Mouse (Mus musculus): Measurements from ENCODE around the gene Ctbs. TPM values are rescaled to one million over a fixed set of nuclear protein-coding genes. Genes with fewer than 3 reads are reported as not detected.

The Ctbs gene
- total and polyA plus RNA-seq, 2 experiments, result 2.5 to 20.0 TPM

DNA sequence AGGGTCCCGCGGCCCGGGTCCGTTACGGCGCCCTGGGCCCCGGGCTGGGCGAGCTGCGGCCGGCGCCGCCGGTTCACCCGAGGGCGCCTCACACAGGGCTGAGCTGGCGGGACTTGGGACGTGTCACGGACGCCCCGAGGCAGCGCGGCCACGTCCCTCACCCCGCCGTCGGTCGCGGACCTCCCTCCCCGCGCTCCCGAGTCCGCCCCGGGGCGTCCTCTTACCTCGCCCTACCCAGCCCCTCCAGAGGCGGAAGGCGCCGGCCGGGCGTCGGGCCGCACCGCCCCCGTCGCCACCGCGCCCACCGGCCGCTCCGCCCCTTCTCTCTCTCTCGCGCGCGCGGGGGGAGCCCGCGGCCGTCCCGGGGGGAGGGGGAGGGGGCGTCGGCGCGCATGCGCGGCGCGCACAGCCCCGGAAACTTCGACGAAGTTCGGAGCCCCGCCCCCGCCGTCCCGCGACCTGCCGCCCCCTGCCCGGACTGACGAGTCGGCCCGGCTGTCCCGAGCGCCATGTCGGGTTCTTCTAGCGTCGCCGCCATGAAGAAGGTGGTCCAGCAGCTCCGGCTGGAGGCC is 49.9 kb downstream of the Ctbs start, which contains the start of the genes Spata1 and Gng5:
Gene Spata1 (minus strand): TSS at position 323 of the 572 bp plus-strand sequence.
Gene Gng5 (plus strand): TSS at position 377 of the 572 bp plus-strand sequence.
- peak; percentile 70 for DNase-seq (ENCODE audit: extremely low read depth, low read depth, low spot score)
- Histone ChIP-seq H3K4me1 (ENCODE audit: control insufficient read depth, insufficient read depth, low read length) (peaks cover 21% of the 10 kb centered on the region), H3K4me3 (ENCODE audit: insufficient read depth, low read depth, low read length) (peak within 1 kb of the TSS; percentile 100), H3K27me3 (ENCODE audit: control insufficient read depth, insufficient read depth, low read length) (no peaks in the 10 kb centered on the region), H3K27ac (replicated peaks; ENCODE audit: insufficient read depth, low read depth, low read length) (peak within 1 kb of the TSS; percentile 100), H3K79me2 (ENCODE audit: control insufficient read depth, insufficient read depth, low read length) (peaks cover 19% of the 10 kb centered on the region; the same call in 1 of the 2 replicates), H3K9ac (ENCODE audit: low read depth, low read length) (peak within 1 kb of the TSS; percentile 100), H3K36me3 (ENCODE audit: control insufficient read depth, insufficient read depth, low read length) (peaks cover 10% of the 10 kb centered on the region)
- WGBS, result under 1% methylated on average over 49 of the region's 88 CpGs
- TF ChIP-seq POLR2A (IDR thresholded peaks at IDR 0.05; ENCODE audit: extremely low read depth, insufficient read depth, low read length), result peak; percentile 84
- no peak for TF ChIP-seq CTCF (IDR thresholded peaks at IDR 0.05; ENCODE audit: low read depth, low read length)

GRCm38 (mm10) chr3:146500003-146500809 is 50.6 kb downstream of the Ctbs start:
- peaks cover 21% of the 10 kb centered on the region for H3K4me1 ChIP-seq (ENCODE audit: control insufficient read depth, insufficient read depth, low read length)
- TF ChIP-seq POLR2A (IDR thresholded peaks at IDR 0.05; ENCODE audit: extremely low read depth, insufficient read depth, low read length) (peak; percentile 46; the same call in 1 of the 2 replicates), CTCF (IDR thresholded peaks at IDR 0.05; ENCODE audit: low read depth, low read length) (no peak)
- H3K79me2 ChIP-seq (ENCODE audit: control insufficient read depth, insufficient read depth, low read length), result peaks cover 19% of the 10 kb centered on the region; the same call in 1 of the 2 replicates
- H3K36me3 ChIP-seq (ENCODE audit: control insufficient read depth, insufficient read depth, low read length), result peaks cover 12% of the 10 kb centered on the region
- peak overlapping the region; percentile 100 for H3K4me3 ChIP-seq (ENCODE audit: insufficient read depth, low read depth, low read length)
- H3K9ac ChIP-seq (ENCODE audit: low read depth, low read length), result peak overlapping the region; percentile 84
- under 1% methylated on average over 57 of the region's 57 CpGs for WGBS
- H3K27ac ChIP-seq (replicated peaks; ENCODE audit: insufficient read depth, low read depth, low read length), result peak overlapping the region; percentile 96
- H3K27me3 ChIP-seq (ENCODE audit: control insufficient read depth, insufficient read depth, low read length), result no peaks in the 10 kb centered on the region
- peak; percentile 77 for DNase-seq (ENCODE audit: extremely low read depth, low read depth, low spot score)

GRCm38 (mm10) chr3:146500810-146501201 is 51.2 kb downstream of the Ctbs start:
- H3K27me3 ChIP-seq (ENCODE audit: control insufficient read depth, insufficient read depth, low read length), result no peaks in the 10 kb centered on the region
- H3K36me3 ChIP-seq (ENCODE audit: control insufficient read depth, insufficient read depth, low read length), result peaks cover 17% of the 10 kb centered on the region
- peaks cover 19% of the 10 kb centered on the region; the same call in 1 of the 2 replicates for H3K79me2 ChIP-seq (ENCODE audit: control insufficient read depth, insufficient read depth, low read length)
- 7% methylated on average over 5 of the region's 5 CpGs for WGBS
- peaks cover 21% of the 10 kb centered on the region for H3K4me1 ChIP-seq (ENCODE audit: control insufficient read depth, insufficient read depth, low read length)
- TF ChIP-seq POLR2A (IDR thresholded peaks at IDR 0.05; ENCODE audit: extremely low read depth, insufficient read depth, low read length), result no peak
- no peak for TF ChIP-seq CTCF (IDR thresholded peaks at IDR 0.05; ENCODE audit: low read depth, low read length)
- peak overlapping the region; percentile 96 for H3K27ac ChIP-seq (replicated peaks; ENCODE audit: insufficient read depth, low read depth, low read length)
- peak overlapping the region; percentile 100 for H3K4me3 ChIP-seq (ENCODE audit: insufficient read depth, low read depth, low read length)
- DNase-seq (ENCODE audit: extremely low read depth, low read depth, low spot score), result no peak
- peak overlapping the region; percentile 42 for H3K9ac ChIP-seq (ENCODE audit: low read depth, low read length)

DNA sequence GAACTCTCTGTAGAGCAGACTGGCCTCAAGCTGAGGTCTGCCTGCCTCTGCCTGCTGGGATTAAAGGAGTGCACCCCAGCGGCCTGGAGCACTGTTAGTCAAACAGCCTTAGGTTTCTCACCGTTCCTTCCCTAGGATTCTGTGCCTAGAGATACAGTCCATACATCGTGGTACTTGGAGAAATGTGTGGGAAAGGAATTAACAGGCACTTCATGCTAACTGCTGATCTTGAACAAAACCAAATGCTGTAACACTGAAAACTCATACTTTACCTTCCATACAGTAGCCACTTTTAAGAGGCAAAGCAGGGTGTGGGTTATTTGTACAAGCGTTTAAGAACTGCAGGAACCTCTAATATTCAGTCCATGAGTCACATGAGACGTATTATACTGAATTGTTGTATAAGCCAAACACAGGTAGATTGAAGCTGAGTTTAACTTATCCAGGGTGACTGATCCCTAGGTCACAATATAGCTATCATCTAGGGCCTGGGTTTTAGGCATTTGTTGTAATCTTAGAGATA is 52.1 kb downstream of the Ctbs start:
- H3K36me3 ChIP-seq (ENCODE audit: control insufficient read depth, insufficient read depth, low read length), result peaks cover 24% of the 10 kb centered on the region
- peaks cover 19% of the 10 kb centered on the region; the same call in 1 of the 2 replicates for H3K79me2 ChIP-seq (ENCODE audit: control insufficient read depth, insufficient read depth, low read length)
- H3K27ac ChIP-seq (replicated peaks; ENCODE audit: insufficient read depth, low read depth, low read length), result no peak overlapping the region
- peak overlapping the region; percentile 27 for H3K9ac ChIP-seq (ENCODE audit: low read depth, low read length)
- H3K4me3 ChIP-seq (ENCODE audit: insufficient read depth, low read depth, low read length), result no peak overlapping the region
- no peaks in the 10 kb centered on the region for H3K27me3 ChIP-seq (ENCODE audit: control insufficient read depth, insufficient read depth, low read length)
- TF ChIP-seq POLR2A (IDR thresholded peaks at IDR 0.05; ENCODE audit: extremely low read depth, insufficient read depth, low read length) (no peak), CTCF (IDR thresholded peaks at IDR 0.05; ENCODE audit: low read depth, low read length) (no peak)
- WGBS, result 14% methylated on average over 5 of the region's 5 CpGs
- H3K4me1 ChIP-seq (ENCODE audit: control insufficient read depth, insufficient read depth, low read length), result peaks cover 21% of the 10 kb centered on the region
- no peak for DNase-seq (ENCODE audit: extremely low read depth, low read depth, low spot score)

DNA sequence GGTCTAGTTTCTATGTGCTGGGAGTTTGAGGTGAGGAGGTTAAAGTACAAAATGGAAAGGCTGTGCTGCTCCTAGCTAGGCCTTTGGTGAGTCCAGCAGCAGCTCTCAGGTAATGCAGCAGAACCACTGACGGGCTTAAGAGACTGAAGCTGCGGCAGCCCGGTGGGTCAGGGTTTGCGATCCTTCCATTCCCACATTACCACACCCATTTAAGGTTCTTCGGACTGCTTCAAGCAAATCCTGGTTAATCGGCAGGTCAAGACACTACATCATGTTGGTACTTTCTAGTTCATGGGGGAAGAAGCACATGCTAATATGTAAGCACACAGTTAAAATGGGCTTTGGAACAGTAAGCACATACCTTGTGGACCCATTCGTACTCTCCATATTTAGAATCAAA is 57.1 kb downstream of the Ctbs start:
- WGBS, result 96% methylated on average over 7 of the region's 7 CpGs
- H3K36me3 ChIP-seq (ENCODE audit: control insufficient read depth, insufficient read depth, low read length), result peaks cover 51% of the 10 kb centered on the region
- H3K9ac ChIP-seq (ENCODE audit: low read depth, low read length), result no peak overlapping the region
- H3K27ac ChIP-seq (replicated peaks; ENCODE audit: insufficient read depth, low read depth, low read length), result no peak overlapping the region
- H3K27me3 ChIP-seq (ENCODE audit: control insufficient read depth, insufficient read depth, low read length), result no peaks in the 10 kb centered on the region
- no peak overlapping the region for H3K4me3 ChIP-seq (ENCODE audit: insufficient read depth, low read depth, low read length)
- peaks cover 5% of the 10 kb centered on the region; the same call in 1 of the 2 replicates for H3K79me2 ChIP-seq (ENCODE audit: control insufficient read depth, insufficient read depth, low read length)
- TF ChIP-seq POLR2A (IDR thresholded peaks at IDR 0.05; ENCODE audit: extremely low read depth, insufficient read depth, low read length) (no peak), CTCF (IDR thresholded peaks at IDR 0.05; ENCODE audit: low read depth, low read length) (no peak)
- peaks cover 8% of the 10 kb centered on the region for H3K4me1 ChIP-seq (ENCODE audit: control insufficient read depth, insufficient read depth, low read length)
- DNase-seq (ENCODE audit: extremely low read depth, low read depth, low spot score), result no peak

Other genes with a start within 250 kb of the Ctbs start
- 0.09 TPM in 1 of 2 replicates, not detected in the other for gene Lpar3, start 228.8 kb upstream of the Ctbs start, total RNA-seq (2014; rRNA removed)
- 0.05 TPM in 1 of 2 replicates, not detected in the other for gene Lpar3, start 228.8 kb upstream of the Ctbs start, polyA plus RNA-seq (2012; rRNA removed)
- gene Ssx2ip, start 45.2 kb upstream of the Ctbs start, total RNA-seq (2014; rRNA removed), result 6.2 and 6.4 TPM in 2 replicates
- gene Ssx2ip, start 45.2 kb upstream of the Ctbs start, polyA plus RNA-seq (2012; rRNA removed), result 1.7 and 2.4 TPM in 2 replicates
- 3.0 and 5.1 TPM in 2 replicates for gene Spata1, start 50.0 kb downstream of the Ctbs start, total RNA-seq (2014; rRNA removed)
- 0.21 and 0.57 TPM in 2 replicates for gene Spata1, start 50.0 kb downstream of the Ctbs start, polyA plus RNA-seq (2012; rRNA removed)
- 198 and 243 TPM in 2 replicates for gene Gng5, start 50.0 kb downstream of the Ctbs start, total RNA-seq (2014; rRNA removed)
- 284 and 439 TPM in 2 replicates for gene Gng5, start 50.0 kb downstream of the Ctbs start, polyA plus RNA-seq (2012; rRNA removed)
- gene Rpf1, start 71.6 kb downstream of the Ctbs start, total RNA-seq (2014; rRNA removed), result 22.0 and 25.0 TPM in 2 replicates
- 5.3 and 6.3 TPM in 2 replicates for gene Rpf1, start 71.6 kb downstream of the Ctbs start, polyA plus RNA-seq (2012; rRNA removed)
- gene Uox, start 120.6 kb downstream of the Ctbs start, total RNA-seq (2014; rRNA removed), result 1,668 and 2,080 TPM in 2 replicates
- 512 and 535 TPM in 2 replicates for gene Uox, start 120.6 kb downstream of the Ctbs start, polyA plus RNA-seq (2012; rRNA removed)
- gene Dnase2b, start 165.8 kb downstream of the Ctbs start, total RNA-seq (2014; rRNA removed), result 11.0 and 15.6 TPM in 2 replicates
- 6.2 and 6.6 TPM in 2 replicates for gene Dnase2b, start 165.8 kb downstream of the Ctbs start, polyA plus RNA-seq (2012; rRNA removed)
- gene 4930503B20Rik, start 201.5 kb downstream of the Ctbs start, total RNA-seq (2014; rRNA removed), result not detected in 2 replicates
- gene 4930503B20Rik, start 201.5 kb downstream of the Ctbs start, polyA plus RNA-seq (2012; rRNA removed), result not detected in 2 replicates
- not detected in 2 replicates for gene Samd13, start 235.8 kb downstream of the Ctbs start, total RNA-seq (2014; rRNA removed)
- gene Samd13, start 235.8 kb downstream of the Ctbs start, polyA plus RNA-seq (2012; rRNA removed), result 0.22 TPM in 1 of 2 replicates, not detected in the other

All from liver, adult 2 months (tissue).